Mouse (Mus musculus) liver, adult 2 months (tissue): ENCODE results near the gene Hid1. TPM values are rescaled to one million over a fixed set of nuclear protein-coding genes. Genes with fewer than 3 reads are reported as not detected.

ENCODE experiments used
- DNase-seq: peaks from one replicate; pipeline ENCODE4 v3.0.0-alpha.2; 2011; ENCODE audit warnings: low read depth, low spot score; ENCODE audit errors: extremely low read depth
- H3K27ac ChIP-seq: fragments of 200-500 bp; replicated peaks from 2 replicates; pipeline ENCODE4 v1.5.1; 2012; ENCODE audit warnings: low read depth, mild to moderate bottlenecking, control low read depth, inconsistent platforms, low read length; ENCODE audit not compliant: insufficient read depth
- H3K27me3 ChIP-seq: fragments of 200-500 bp; 2 replicates; pipeline ENCODE4 v1.6.1; 2012; ENCODE audit warnings: mild to moderate bottlenecking, moderate library complexity, low read length, inconsistent platforms; ENCODE audit not compliant: control insufficient read depth, insufficient read depth
- H3K36me3 ChIP-seq: fragments of 200-500 bp; 2 replicates; pipeline ENCODE4 v1.6.1; 2012; ENCODE audit warnings: low read length, inconsistent platforms; ENCODE audit not compliant: control insufficient read depth, insufficient read depth
- H3K4me1 ChIP-seq: fragments of 200-500 bp; 2 replicates; pipeline ENCODE4 v1.6.1; 2011; ENCODE audit warnings: low read length; ENCODE audit not compliant: control insufficient read depth, insufficient read depth
- H3K4me3 ChIP-seq: fragments of 200-500 bp; 2 replicates; pipeline ENCODE4 v1.5.1; 2011; ENCODE audit warnings: low read depth, mild to moderate bottlenecking, control low read depth, low read length, moderate library complexity; ENCODE audit not compliant: insufficient read depth
- H3K79me2 ChIP-seq: fragments of 200-500 bp; 2 replicates; pipeline ENCODE4 v1.6.1; 2012; ENCODE audit warnings: inconsistent platforms, mild to moderate bottlenecking, low read length, moderate library complexity; ENCODE audit not compliant: control insufficient read depth, insufficient read depth
- H3K9ac ChIP-seq: fragments of 200-500 bp; 2 replicates; pipeline ENCODE4 v1.6.1; 2012; ENCODE audit warnings: low read depth, mild to moderate bottlenecking, control low read depth, inconsistent platforms, low read length
- CTCF ChIP-seq: fragments of 200-500 bp; IDR thresholded peaks from 2 replicates; pipeline ENCODE4 v1.5.1; 2011; ENCODE audit warnings: low read depth, low read length, control low read depth
- POLR2A ChIP-seq: fragments of 200-500 bp; IDR thresholded peaks from 2 replicates; pipeline ENCODE4 v1.6.1; 2011; ENCODE audit warnings: low read length, control low read depth; ENCODE audit not compliant: insufficient read depth; ENCODE audit errors: extremely low read depth
- WGBS: fragments of 180-500 bp; shearing (Covaris S2); methylation state at CpG from one replicate; pipeline ENCODE4 v1.1.7; 2018; 5-methylcytosine and 5-hydroxymethylcytosine counted together
- polyA plus RNA-seq: library from polyadenylated mRNA; depleted of rRNA; stranded (reverse); fragments of >200 nt; gene quantifications from 2 replicates; pipeline ENCODE4 v1.2.3, GENCODE M21; 2012
- total RNA-seq: library from RNA; depleted of rRNA; stranded (reverse); fragments of >200 nt; gene quantifications from 2 replicates; pipeline ENCODE4 v1.2.3, GENCODE M21; 2014

Hid1 gene
- total and polyA plus RNA-seq, 2 experiments = 0.55 to 3.1 TPM

DNA sequence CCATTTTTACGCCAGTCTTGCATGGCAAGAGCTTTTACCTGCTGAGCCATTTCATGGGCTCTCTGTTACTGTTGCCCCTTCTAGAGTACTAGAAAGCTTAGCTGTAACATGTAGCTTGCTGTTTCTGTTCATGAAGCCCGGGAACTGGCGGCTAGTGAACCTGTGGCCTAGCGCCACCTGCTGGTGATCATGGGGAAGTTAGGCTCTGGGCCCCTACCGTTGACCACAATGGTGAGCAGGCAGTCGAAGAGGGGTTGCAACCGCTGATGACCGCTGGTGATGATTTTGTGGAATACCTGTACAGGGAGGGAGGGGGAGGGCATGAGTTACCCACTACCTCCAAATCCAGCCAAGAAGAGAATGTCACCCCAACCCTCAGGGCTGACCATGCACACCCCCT is 13.4 kb downstream of the Hid1 start:
- DNase-seq = peak; percentile 44
- no peaks in the 10 kb centered on the region for H3K36me3 ChIP-seq
- H3K4me1 ChIP-seq = no peaks in the 10 kb centered on the region
- H3K79me2 ChIP-seq = no peaks in the 10 kb centered on the region
- H3K27ac ChIP-seq = no peak overlapping the region
- no peaks in the 10 kb centered on the region for H3K27me3 ChIP-seq
- 7% methylated on average over 8 of the region's 8 CpGs for WGBS
- no peak overlapping the region for H3K4me3 ChIP-seq
- TF ChIP-seq POLR2A (no peak), CTCF (peak; percentile 99)
- no peak overlapping the region for H3K9ac ChIP-seq

DNA sequence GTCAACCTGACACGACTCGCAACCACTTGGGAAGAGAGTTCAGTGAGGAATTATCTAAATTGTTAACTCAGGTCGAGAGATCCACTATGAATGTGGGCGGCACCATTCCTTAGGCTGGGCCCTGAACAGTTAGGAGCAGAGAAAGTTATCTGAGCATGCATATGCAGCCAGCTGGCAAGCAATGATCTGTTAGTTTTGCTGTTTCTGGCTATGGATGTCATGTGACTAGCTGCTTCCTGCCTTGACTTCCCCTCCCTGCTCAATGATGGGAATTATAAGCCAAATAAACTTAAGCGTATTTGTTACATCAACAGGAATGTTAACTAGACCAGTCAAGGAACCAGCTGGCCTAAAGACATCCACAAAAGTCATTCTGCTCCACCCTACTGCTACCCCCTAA is 14.2 kb downstream of the Hid1 start:
- no peaks in the 10 kb centered on the region for H3K27me3 ChIP-seq
- no peaks in the 10 kb centered on the region for H3K4me1 ChIP-seq
- H3K36me3 ChIP-seq = no peaks in the 10 kb centered on the region
- no peak overlapping the region for H3K4me3 ChIP-seq
- 88% methylated on average over 5 of the region's 5 CpGs for WGBS
- H3K79me2 ChIP-seq = no peaks in the 10 kb centered on the region
- no peak for DNase-seq
- TF ChIP-seq POLR2A (no peak), CTCF (no peak)
- H3K9ac ChIP-seq = no peak overlapping the region
- H3K27ac ChIP-seq = no peak overlapping the region

DNA sequence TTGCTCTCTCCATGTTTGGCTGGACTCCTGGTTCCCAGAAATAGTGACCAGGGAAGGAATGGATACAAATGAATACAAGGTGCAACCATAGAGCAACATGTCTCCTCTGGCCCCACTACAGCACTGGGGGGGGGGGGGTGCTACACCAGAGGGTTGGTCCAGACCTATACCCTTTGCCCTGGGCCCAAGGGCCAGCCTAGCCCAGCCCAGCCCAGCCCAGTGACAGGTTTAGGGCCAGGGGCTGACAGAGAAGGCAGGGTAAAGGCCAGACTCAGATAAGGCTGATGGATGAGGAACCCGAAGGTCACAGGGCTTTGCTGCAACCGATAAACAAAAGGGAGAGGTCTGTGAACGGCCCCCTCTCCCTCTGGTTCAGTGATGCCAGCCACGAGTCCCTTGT is 17.6 kb downstream of the Hid1 start:
- TF ChIP-seq CTCF (no peak), POLR2A (no peak)
- WGBS = 53% methylated on average over 4 of the region's 4 CpGs
- Histone ChIP-seq H3K4me3 (no peak overlapping the region), H3K9ac (no peak overlapping the region), H3K36me3 (no peaks in the 10 kb centered on the region), H3K4me1 (no peaks in the 10 kb centered on the region), H3K27me3 (no peaks in the 10 kb centered on the region), H3K27ac (no peak overlapping the region), H3K79me2 (no peaks in the 10 kb centered on the region)
- DNase-seq = no peak

DNA sequence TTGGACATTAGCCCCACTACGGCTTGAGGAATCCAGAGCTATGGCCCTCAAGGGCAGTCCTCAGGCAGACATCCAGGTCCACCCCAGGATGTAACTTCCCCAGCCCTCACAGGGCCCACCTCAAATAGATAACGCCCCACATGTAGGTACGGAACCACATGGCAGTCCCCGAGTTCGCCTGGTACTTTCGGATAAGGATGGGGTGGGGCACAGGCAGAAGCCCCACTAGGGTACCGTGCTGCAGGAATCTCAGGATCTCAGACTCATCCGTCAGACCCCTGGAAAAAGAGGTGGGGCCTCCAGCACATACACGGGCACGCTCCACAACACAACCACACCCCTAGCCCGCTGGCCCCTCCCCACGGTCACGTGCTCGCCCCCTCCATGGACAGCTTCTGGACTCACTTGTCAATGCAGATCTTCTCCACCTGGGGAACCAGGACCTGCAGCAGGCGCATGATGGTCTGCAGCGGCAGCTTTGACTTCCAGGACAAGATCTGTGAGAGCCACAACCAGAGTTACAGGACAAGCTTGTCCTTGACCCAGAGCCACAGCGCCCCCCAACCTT is 18.8 kb downstream of the Hid1 start:
- Histone ChIP-seq H3K4me1 (no peaks in the 10 kb centered on the region), H3K79me2 (no peaks in the 10 kb centered on the region), H3K9ac (no peak overlapping the region), H3K4me3 (no peak overlapping the region), H3K36me3 (no peaks in the 10 kb centered on the region), H3K27ac (no peak overlapping the region), H3K27me3 (peaks cover 7% of the 10 kb centered on the region; the same call in 1 of the 2 replicates)
- DNase-seq = no peak
- TF ChIP-seq CTCF (no peak), POLR2A (no peak)
- 58% methylated on average over 17 of the region's 17 CpGs for WGBS

DNA sequence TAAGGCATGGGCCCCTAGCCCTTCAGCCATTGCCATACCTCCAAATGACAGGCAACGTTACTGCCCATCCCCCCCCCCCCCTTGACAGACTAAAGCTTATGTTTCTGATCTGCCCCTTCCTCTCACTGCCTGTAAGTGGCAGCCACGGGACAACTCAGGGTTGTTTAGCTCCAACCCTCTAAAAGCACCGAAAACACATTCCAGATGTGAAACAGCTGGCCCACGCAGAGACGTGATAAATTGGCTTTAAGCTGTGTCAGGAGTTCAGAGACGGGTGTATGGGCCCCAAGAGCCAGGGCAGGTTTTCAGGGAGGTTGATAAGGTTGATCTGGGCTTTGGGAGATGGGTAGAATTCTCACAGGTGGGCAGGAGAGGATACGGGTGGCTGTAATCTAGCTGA is 22.0 kb downstream of the Hid1 start:
- Histone ChIP-seq H3K4me1 (no peaks in the 10 kb centered on the region), H3K79me2 (no peaks in the 10 kb centered on the region), H3K9ac (no peak overlapping the region), H3K36me3 (no peaks in the 10 kb centered on the region), H3K4me3 (no peak overlapping the region), H3K27ac (no peak overlapping the region), H3K27me3 (peaks cover 7% of the 10 kb centered on the region; the same call in 1 of the 2 replicates)
- no peak for TF ChIP-seq POLR2A
- no peak for TF ChIP-seq CTCF
- 57% methylated on average over 7 of the region's 7 CpGs for WGBS
- no peak for DNase-seq

DNA sequence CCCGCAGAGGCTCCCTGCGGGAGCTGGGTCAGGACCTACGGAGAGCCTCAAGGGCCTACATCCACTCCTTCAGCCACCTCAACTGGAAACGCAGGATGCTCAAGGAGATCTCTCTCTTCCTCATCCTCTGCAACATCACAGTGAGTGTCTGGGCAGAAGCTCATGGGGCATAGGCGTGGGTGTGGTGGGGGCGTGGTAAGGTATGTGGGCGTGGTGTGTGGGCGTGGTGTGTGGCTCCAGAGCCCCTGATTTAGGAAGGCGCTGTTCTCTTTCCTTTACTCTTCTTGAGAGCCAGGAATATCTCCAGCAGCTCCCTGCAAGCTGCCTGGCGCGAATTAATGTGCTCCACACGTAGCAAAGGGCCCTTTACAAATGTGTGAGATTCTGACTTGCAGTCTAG is 22.6 kb downstream of the Hid1 start:
- Histone ChIP-seq H3K79me2 (no peaks in the 10 kb centered on the region), H3K27me3 (peaks cover 7% of the 10 kb centered on the region; the same call in 1 of the 2 replicates), H3K4me3 (no peak overlapping the region), H3K36me3 (no peaks in the 10 kb centered on the region), H3K4me1 (no peaks in the 10 kb centered on the region), H3K27ac (no peak overlapping the region), H3K9ac (no peak overlapping the region)
- 22% methylated on average over 12 of the region's 12 CpGs for WGBS
- no peak for DNase-seq
- TF ChIP-seq POLR2A (no peak), CTCF (no peak)
